Mouse (Mus musculus) limb, embryonic 11.5 days (tissue): ENCODE results near the gene Zfp646. TPM values are rescaled to one million over a fixed set of nuclear protein-coding genes. Genes with fewer than 3 reads are reported as not detected.

Source experiments
- ATAC-seq: fragments of 200-750 bp; cut with Nextera tagmentation; 2 replicates; pipeline ENCODE4 v1.8.0; 2017; ENCODE audit warnings: low read depth; ENCODE audit not compliant: insufficient number of reproducible peaks, low FRiP score, low TSS enrichment
- DNase-seq: peaks from one replicate; pipeline ENCODE4 v3.0.0-alpha.2; 2015; ENCODE audit warnings: low spot score
- H3K27ac ChIP-seq: fragments of 300-500 bp; sonication (generic); replicated peaks from 2 replicates; pipeline ENCODE4 v1.5.1; 2014; ENCODE audit warnings: low read depth, mild to moderate bottlenecking, low read length
- H3K27me3 ChIP-seq: fragments of 300-500 bp; sonication (generic); 2 replicates; pipeline ENCODE4 v1.6.1; 2014; ENCODE audit warnings: mild to moderate bottlenecking, low read length, mixed read lengths; ENCODE audit not compliant: control insufficient read depth, insufficient read depth
- H3K36me3 ChIP-seq: fragments of 300-500 bp; sonication (generic); 2 replicates; pipeline ENCODE4 v1.6.1; 2014; ENCODE audit warnings: mild to moderate bottlenecking, low read length, moderate library complexity, mixed read lengths; ENCODE audit not compliant: control insufficient read depth, insufficient read depth
- H3K4me1 ChIP-seq: fragments of 300-500 bp; sonication (generic); 2 replicates; pipeline ENCODE4 v1.6.1; 2014; ENCODE audit warnings: low read length, mixed read lengths; ENCODE audit not compliant: control insufficient read depth, insufficient read depth
- H3K4me2 ChIP-seq: fragments of 300-500 bp; sonication (generic); 2 replicates; pipeline ENCODE4 v1.6.1; 2014; ENCODE audit warnings: low read depth, mild to moderate bottlenecking, moderate library complexity; ENCODE audit not compliant: severe bottlenecking
- H3K4me3 ChIP-seq: fragments of 300-500 bp; sonication (generic); 2 replicates; pipeline ENCODE4 v1.5.1; 2014; ENCODE audit warnings: low read depth, low read length
- H3K9ac ChIP-seq: fragments of 300-500 bp; sonication (generic); 2 replicates; pipeline ENCODE4 v1.6.1; 2014; ENCODE audit warnings: mild to moderate bottlenecking, low read length
- H3K9me3 ChIP-seq: fragments of 300-500 bp; sonication (generic); 2 replicates; pipeline ENCODE4 v1.6.1; 2016; ENCODE audit warnings: low read length; ENCODE audit not compliant: control insufficient read depth
- WGBS: fragments of 180-500 bp; shearing (Covaris S2); extraction: QIAGEN DNeasy Blood & Tissue Kit; methylation state at CpG from one replicate; pipeline ENCODE4 v1.1.7; 2014; 5-methylcytosine and 5-hydroxymethylcytosine counted together
- polyA plus RNA-seq: library from polyadenylated mRNA; unstranded; fragments of >200 nt; fragmentation: Nextera tagmentation; extraction: Ambion mirVana; gene quantifications from 2 replicates; pipeline ENCODE4 v1.2.1, GENCODE M21; 2014

The Zfp646 gene
- polyA plus RNA-seq, 1 experiment from 2014 or later: 15.8 TPM

DNA sequence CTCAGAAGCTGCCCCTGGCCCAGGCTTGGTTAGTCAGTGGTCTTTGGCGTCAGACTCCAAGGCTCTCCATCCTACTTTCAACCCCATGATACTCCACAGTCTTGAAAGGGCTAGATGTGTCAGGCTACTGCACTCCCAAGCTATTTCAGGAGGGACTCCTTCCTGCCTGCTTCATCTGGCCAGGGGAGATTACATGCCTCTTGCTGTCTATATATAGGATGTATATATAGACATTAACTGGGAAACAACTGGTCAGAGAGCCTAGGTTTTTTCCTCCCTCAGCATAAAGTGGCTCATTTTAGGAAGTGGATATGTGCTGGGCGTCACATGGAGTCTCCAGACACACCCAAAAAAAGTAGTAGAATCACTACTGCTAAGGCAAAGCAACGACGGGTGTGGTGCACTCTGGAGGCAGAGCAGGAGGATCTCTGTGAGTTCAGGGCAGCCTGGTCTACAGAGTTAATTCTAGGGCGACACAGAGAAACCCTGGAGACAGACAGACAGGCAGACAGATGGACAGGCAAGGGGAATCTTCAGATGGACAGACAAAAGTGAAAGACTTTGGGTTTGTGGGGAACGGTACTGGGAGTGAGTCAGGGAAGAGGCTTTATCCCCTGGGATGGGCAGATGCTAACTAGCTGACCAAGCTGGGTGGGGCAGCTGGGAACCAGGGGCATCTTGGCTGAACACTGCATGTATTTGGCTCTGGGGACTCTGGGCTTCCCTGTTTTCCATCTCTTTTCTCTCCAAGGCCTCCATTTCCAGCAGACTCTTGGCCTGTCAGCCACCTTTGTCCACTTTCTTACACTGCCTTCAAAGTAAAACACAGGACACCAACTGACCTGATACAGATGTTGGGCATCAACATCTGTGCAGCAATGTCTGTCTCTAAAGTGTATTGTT is 25.8 kb upstream of the Zfp646 start:
- H3K27me3 ChIP-seq: no peaks in the 10 kb centered on the region
- WGBS: 83% methylated on average over 6 of the region's 6 CpGs
- ATAC-seq: no peak

GRCm38 (mm10) chr7:127850906-127851305 is 25.1 kb upstream of the Zfp646 start:
- WGBS: 71% methylated on average over 5 of the region's 5 CpGs
- no peak overlapping the region for H3K4me3 ChIP-seq
- no peak overlapping the region for H3K27ac ChIP-seq
- DNase-seq: no peak
- H3K27me3 ChIP-seq: no peaks in the 10 kb centered on the region
- no peak overlapping the region for H3K9ac ChIP-seq
- no peaks in the 10 kb centered on the region for H3K9me3 ChIP-seq
- H3K4me1 ChIP-seq: no peaks in the 10 kb centered on the region
- no peak overlapping the region for H3K4me2 ChIP-seq
- peaks cover 4% of the 10 kb centered on the region for H3K36me3 ChIP-seq
- ATAC-seq: no peak

More for the DNA sequence above, 25.8 kb upstream of the Zfp646 start:
- H3K4me2 ChIP-seq: no peak overlapping the region
- H3K27ac ChIP-seq: no peak overlapping the region
- peaks cover 4% of the 10 kb centered on the region for H3K36me3 ChIP-seq
- H3K9me3 ChIP-seq: no peaks in the 10 kb centered on the region
- no peaks in the 10 kb centered on the region for H3K4me1 ChIP-seq
- H3K9ac ChIP-seq: no peak overlapping the region
- H3K4me3 ChIP-seq: no peak overlapping the region
- DNase-seq: no peak

DNA sequence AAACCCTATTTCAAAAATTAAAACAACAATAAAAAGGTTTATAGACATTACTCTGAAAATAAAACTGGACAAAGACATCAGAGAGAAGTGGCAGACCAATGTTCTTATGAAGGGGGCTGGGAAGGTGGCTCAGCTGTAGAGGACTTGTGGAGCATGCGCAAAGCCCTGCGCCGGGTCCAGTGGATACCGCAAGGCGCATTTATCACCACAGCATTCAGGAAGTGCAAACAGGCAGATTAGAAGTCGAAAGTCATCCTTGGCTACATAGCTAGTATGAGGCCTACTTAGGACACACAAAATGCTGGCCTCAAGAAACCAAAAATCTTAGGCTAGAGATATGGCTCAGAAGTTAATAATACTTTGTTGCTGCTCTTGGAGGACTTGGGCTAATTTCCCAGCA is 17.8 kb upstream of the Zfp646 start:
- no peak overlapping the region for H3K9ac ChIP-seq
- ATAC-seq: no peak
- no peaks in the 10 kb centered on the region for H3K36me3 ChIP-seq
- no peak overlapping the region for H3K27ac ChIP-seq
- no peak overlapping the region for H3K4me2 ChIP-seq
- H3K27me3 ChIP-seq: no peaks in the 10 kb centered on the region
- H3K4me1 ChIP-seq: no peaks in the 10 kb centered on the region
- DNase-seq: no peak
- WGBS: 94% methylated on average over 6 of the region's 6 CpGs
- H3K9me3 ChIP-seq: no peaks in the 10 kb centered on the region
- H3K4me3 ChIP-seq: no peak overlapping the region

- DNase-seq: no peak
- H3K4me1 ChIP-seq: no peaks in the 10 kb centered on the region
- no peak overlapping the region for H3K4me2 ChIP-seq
- no peak overlapping the region for H3K27ac ChIP-seq
- ATAC-seq: no peak
- no peak overlapping the region for H3K9ac ChIP-seq
- no peak overlapping the region for H3K4me3 ChIP-seq
- peaks cover 30% of the 10 kb centered on the region for H3K36me3 ChIP-seq
- H3K27me3 ChIP-seq: no peaks in the 10 kb centered on the region
- H3K9me3 ChIP-seq: no peaks in the 10 kb centered on the region
- WGBS: 94% methylated on average over 12 of the region's 12 CpGs
Measured at GRCm38 (mm10) chr7:127866434-127866833, 9.6 kb upstream of the Zfp646 start.

DNA sequence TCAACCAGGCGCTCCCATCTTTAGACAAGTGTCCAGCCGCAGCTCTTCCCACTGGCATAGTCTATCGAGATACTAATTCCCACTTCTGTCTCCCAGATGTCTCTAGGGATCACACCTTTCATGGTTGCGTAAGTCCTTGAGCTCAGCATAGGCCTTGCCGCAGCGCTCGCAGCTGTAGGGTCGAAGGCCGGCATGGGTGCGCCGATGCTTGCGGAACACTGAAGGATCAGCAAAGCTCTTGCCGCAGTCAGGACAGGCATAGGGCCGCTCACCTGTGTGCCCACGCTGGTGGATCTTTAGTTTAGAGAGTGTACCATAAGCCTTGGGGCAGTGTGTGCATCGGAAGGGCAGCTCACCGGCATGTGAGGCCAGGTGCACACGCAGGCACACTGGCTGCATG is 8.4 kb upstream of the Zfp646 start:
- no peak overlapping the region for H3K4me3 ChIP-seq
- ATAC-seq (no peak), DNase-seq (no peak)
- H3K27me3 ChIP-seq: no peaks in the 10 kb centered on the region
- no peak overlapping the region for H3K9ac ChIP-seq
- peaks cover 36% of the 10 kb centered on the region for H3K36me3 ChIP-seq
- H3K9me3 ChIP-seq: no peaks in the 10 kb centered on the region
- WGBS: 97% methylated on average over 18 of the region's 18 CpGs
- no peaks in the 10 kb centered on the region for H3K4me1 ChIP-seq
- H3K4me2 ChIP-seq: no peak overlapping the region
- no peak overlapping the region for H3K27ac ChIP-seq

DNA sequence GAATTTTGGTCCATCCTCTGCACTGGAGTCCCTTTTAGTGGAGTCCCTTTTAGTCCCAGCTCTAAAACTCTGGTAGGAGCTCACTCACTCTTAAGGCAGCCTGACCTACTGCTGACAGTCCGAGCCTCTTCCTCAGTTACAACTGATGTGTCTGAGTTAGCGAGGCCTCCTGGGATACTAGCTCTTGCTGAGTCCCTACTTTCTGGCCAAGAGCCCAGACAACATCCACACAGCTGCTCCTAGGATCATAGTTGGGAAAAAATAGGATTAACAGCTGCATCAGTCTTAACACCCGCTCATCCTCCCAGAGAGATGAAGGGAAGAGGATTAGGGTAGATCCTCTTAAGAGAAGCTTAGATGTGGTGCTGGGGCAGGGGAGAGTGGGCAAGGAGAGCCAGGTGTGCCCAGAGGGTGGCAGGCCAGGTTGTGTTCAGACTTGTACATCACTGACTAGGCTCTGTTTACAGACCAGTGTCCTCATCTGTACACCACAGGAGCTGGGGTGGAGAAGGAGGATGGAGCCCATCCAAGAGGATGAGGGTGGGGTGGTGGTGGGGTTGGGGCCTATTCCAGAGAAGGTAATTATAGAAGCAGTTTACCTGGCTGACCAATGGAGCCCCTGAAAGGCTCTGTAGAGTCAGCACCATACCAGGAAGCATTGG is 6.7 kb upstream of the Zfp646 start:
- no peak for ATAC-seq
- Histone ChIP-seq H3K4me3 (no peak overlapping the region), H3K9me3 (no peaks in the 10 kb centered on the region), H3K9ac (no peak overlapping the region), H3K4me1 (peaks cover 5% of the 10 kb centered on the region), H3K4me2 (no peak overlapping the region), H3K27ac (no peak overlapping the region), H3K36me3 (peaks cover 38% of the 10 kb centered on the region), H3K27me3 (no peaks in the 10 kb centered on the region)
- DNase-seq: no peak
- 97% methylated on average over 3 of the region's 3 CpGs for WGBS

GRCm38 (mm10) chr7:127870136-127870821 is 5.7 kb upstream of the Zfp646 start:
- no peak for DNase-seq
- Histone ChIP-seq H3K4me3 (no peak overlapping the region), H3K27me3 (no peaks in the 10 kb centered on the region), H3K36me3 (peaks cover 38% of the 10 kb centered on the region), H3K4me1 (peaks cover 8% of the 10 kb centered on the region), H3K4me2 (no peak overlapping the region), H3K27ac (no peak overlapping the region), H3K9ac (no peak overlapping the region), H3K9me3 (no peaks in the 10 kb centered on the region)
- WGBS: 84% methylated on average over 5 of the region's 5 CpGs
- ATAC-seq: no peak

GRCm38 (mm10) chr7:127874812-127875626 is 1.0 kb upstream of the Zfp646 start:
- peak overlapping the region; percentile 73 for H3K4me3 ChIP-seq
- peak overlapping the region; percentile 99 for H3K9ac ChIP-seq
- H3K36me3 ChIP-seq: peaks cover 26% of the 10 kb centered on the region
- peaks cover 11% of the 10 kb centered on the region for H3K4me1 ChIP-seq
- no peaks in the 10 kb centered on the region for H3K9me3 ChIP-seq
- DNase-seq: no peak
- H3K4me2 ChIP-seq: peak overlapping the region; percentile 72
- peak overlapping the region; percentile 96 for H3K27ac ChIP-seq
- no peak for ATAC-seq
- WGBS: 4% methylated on average over 20 of the region's 20 CpGs
- H3K27me3 ChIP-seq: no peaks in the 10 kb centered on the region
